Mouse (Mus musculus) heart, embryonic 15.5 days (tissue): Measurements from ENCODE around the gene Rcor2. TPM values are rescaled to one million over a fixed set of nuclear protein-coding genes. Genes with fewer than 3 reads are reported as not detected.
A peak's percentile ranks its signal among the peaks of the same experiment; 100 is the strongest.

ENCODE experiments used
- ATAC-seq: fragments of 200-750 bp; cut with Nextera tagmentation; replicated peaks from 2 replicates; pipeline ENCODE4 v1.8.0; 2017; ENCODE audit warnings: low read depth, moderate TSS enrichment; ENCODE audit not compliant: insufficient number of reproducible peaks, insufficient read depth, low FRiP score
- H3K27ac ChIP-seq: fragments of 300-500 bp; sonication (generic); 2 replicates; pipeline ENCODE4 v1.5.1; 2015; ENCODE audit warnings: mild to moderate bottlenecking, inconsistent platforms
- H3K27me3 ChIP-seq: fragments of 300-500 bp; sonication (generic); 2 replicates; pipeline ENCODE4 v1.6.1; 2015; ENCODE audit warnings: inconsistent platforms
- H3K36me3 ChIP-seq: fragments of 300-500 bp; sonication (generic); 2 replicates; pipeline ENCODE4 v1.6.1; 2015; ENCODE audit warnings: mild to moderate bottlenecking, inconsistent platforms
- H3K4me1 ChIP-seq: fragments of 300-500 bp; sonication (generic); replicated peaks from 2 replicates; pipeline ENCODE4 v1.6.1; 2015; ENCODE audit warnings: inconsistent platforms
- H3K4me2 ChIP-seq: fragments of 300-500 bp; sonication (generic); 2 replicates; pipeline ENCODE4 v1.6.1; 2015; ENCODE audit warnings: inconsistent platforms, mild to moderate bottlenecking, moderate library complexity
- H3K4me3 ChIP-seq: fragments of 300-500 bp; sonication (generic); 2 replicates; pipeline ENCODE4 v1.5.1; 2015; ENCODE audit warnings: mild to moderate bottlenecking, inconsistent platforms
- H3K9ac ChIP-seq: fragments of 300-500 bp; sonication (generic); 2 replicates; pipeline ENCODE4 v1.6.1; 2015; ENCODE audit warnings: mild to moderate bottlenecking, inconsistent platforms
- H3K9me3 ChIP-seq: fragments of 300-500 bp; sonication (generic); replicated peaks from 2 replicates; pipeline ENCODE4 v1.6.1; 2016; ENCODE audit warnings: inconsistent platforms
- WGBS: fragments of 180-500 bp; shearing (Covaris S2); methylation state at CpG from one replicate; pipeline ENCODE4 v1.1.7; 2015; ENCODE audit warnings: mixed read lengths; 5-methylcytosine and 5-hydroxymethylcytosine counted together
- polyA plus RNA-seq: library from polyadenylated mRNA; unstranded; fragments of >200 nt; fragmentation: Nextera tagmentation; extraction: Ambion mirVana; gene quantifications from 2 replicates; pipeline ENCODE4 v1.2.1, GENCODE M21; 2015

Rcor2 gene
- polyA plus RNA-seq: 13.1 and 16.9 TPM in 2 replicates

DNA sequence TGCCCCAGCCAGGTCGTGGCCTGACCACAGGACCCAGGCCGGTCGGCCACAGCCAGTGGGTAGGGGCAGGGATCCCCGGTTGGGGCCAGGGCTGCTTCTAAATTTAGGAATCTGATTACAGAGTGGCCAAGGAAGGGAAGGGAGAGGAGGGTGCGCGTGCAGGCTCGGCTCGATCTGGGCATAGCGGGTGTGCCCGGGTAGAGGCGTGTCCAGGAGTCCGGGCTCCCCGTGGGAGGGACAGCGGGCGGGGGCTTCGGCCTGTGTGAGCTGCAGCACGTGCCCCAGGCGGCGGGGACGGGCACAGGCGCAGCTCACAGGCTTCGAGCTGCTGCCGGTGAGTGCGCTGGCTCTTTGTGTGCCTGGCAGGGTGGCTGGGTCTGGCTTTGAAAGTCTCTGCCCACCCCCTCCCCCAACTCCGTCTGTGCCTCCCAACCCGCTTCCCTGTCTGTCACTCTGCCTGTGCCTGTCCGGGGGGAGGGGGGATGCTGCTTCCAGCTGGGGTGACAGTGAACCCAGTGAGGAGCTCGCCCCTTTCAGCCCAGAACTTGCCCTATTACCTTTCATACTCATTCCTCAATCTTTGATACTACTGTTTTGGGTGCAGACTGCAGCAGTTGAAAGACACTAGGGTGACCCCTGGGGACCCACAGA, at the start of gene Rcor2:
Rcor2 (plus strand) TSS at position 235 of the 651 bp plus-strand sequence.
- no peaks in the 10 kb centered on the region for H3K9me3 ChIP-seq
- H3K4me3 ChIP-seq: peak within 1 kb of the TSS; percentile 87
- peak within 1 kb of the TSS; percentile 94 for H3K27ac ChIP-seq
- 2% methylated on average over 28 of the region's 28 CpGs for WGBS
- H3K9ac ChIP-seq: peak within 1 kb of the TSS; percentile 89
- peak within 1 kb of the TSS; percentile 94 for H3K4me2 ChIP-seq
- ATAC-seq: peak; percentile 72
- H3K36me3 ChIP-seq: peaks cover 14% of the 10 kb centered on the region
- H3K27me3 ChIP-seq: no peaks in the 10 kb centered on the region
- H3K4me1 ChIP-seq: peaks cover 65% of the 10 kb centered on the region

DNA sequence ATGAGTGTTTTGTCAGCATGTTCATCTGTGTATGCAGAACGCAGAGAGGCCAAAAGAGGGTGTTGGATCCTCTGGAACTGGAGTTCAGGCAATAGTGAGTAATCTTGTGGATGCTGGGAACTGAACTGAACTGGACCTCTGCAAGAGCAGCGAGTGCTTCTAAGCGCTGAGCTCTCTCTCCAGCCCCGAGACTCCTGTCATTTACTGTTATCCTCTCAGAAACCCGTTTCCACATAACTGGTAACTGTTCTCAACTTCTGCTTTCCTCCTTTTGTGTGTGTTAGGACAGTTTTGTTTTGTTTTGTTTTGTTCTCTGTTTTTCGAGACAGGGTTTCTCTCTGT, 49.2 kb upstream of the Rcor2 start:
- H3K4me2 ChIP-seq: peak overlapping the region; percentile 55
- ATAC-seq: no peak
- H3K4me1 ChIP-seq: peaks cover 34% of the 10 kb centered on the region
- peaks cover 29% of the 10 kb centered on the region for H3K36me3 ChIP-seq
- no peak overlapping the region for H3K27ac ChIP-seq
- H3K9ac ChIP-seq: no peak overlapping the region
- WGBS: 9% methylated on average over 6 of the region's 6 CpGs
- peak overlapping the region; percentile 77 for H3K4me3 ChIP-seq
- no peaks in the 10 kb centered on the region for H3K27me3 ChIP-seq
- H3K9me3 ChIP-seq: no peaks in the 10 kb centered on the region

DNA sequence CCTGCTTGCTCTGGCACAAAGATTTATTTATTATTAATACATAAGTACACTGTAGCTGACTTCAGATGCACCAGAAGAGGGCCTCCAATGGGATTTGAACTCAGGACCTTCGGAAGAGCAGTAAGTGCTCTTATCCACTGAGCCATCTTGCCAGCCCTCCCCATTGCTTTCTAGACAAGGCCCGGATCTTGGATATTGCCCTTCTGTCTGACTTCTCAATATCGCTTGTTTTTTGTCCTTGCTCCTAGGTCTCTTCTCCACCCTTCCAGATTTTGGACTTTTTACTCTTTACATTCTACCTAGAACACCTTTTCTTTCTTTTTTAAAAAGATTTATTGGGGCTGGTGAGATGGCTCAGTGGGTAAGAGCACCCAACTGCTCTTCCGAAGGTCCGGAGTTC, 48.4 kb upstream of the Rcor2 start:
- H3K36me3 ChIP-seq: peaks cover 21% of the 10 kb centered on the region
- H3K9ac ChIP-seq: no peak overlapping the region
- H3K4me3 ChIP-seq: no peak overlapping the region
- peaks cover 34% of the 10 kb centered on the region for H3K4me1 ChIP-seq
- no peak overlapping the region for H3K4me2 ChIP-seq
- H3K27me3 ChIP-seq: no peaks in the 10 kb centered on the region
- H3K9me3 ChIP-seq: no peaks in the 10 kb centered on the region
- ATAC-seq: no peak
- H3K27ac ChIP-seq: no peak overlapping the region
- 94% methylated on average over 5 of the region's 5 CpGs for WGBS

DNA sequence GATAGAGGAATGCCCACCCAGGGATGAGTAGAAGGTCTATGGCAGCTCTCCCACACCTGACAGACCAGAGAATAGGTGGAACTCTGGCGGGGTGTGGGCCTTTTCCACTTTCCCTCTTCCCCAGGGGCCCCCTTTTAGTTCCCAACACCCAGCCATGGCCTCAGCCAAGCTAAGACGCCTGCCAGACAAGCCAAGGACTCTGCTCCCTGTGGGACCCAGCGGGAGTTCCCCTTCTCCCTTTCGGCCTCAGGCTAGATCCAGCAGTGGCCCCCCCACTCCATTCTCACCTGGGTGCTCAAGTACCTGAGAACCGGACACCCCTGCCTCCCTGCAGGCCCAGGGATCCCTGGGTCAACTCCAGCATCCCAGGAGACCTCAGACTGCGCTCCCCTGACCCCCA, 44.9 kb upstream of the Rcor2 start:
- ATAC-seq: no peak

DNA sequence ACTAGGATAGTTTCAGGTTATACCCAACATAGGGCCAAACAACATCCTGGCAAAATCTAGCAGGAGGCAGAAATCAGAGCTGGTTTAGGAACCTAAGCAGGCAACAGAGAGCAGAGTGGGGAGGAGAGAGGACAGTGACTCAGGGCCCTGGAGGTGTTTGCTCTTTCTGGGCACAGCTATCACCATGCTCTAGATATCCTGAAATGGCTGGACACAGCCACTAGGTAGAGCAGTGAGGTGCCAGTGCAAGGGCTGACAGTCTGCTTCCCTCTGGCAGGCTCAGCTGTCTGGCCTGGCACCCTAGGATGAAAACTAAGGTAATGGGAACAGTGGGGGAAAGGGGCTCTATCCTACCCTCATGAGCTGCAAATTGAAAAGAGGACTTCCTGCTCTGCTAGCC, 43.6 kb upstream of the Rcor2 start:
- H3K27ac ChIP-seq: no peak overlapping the region
- no peak overlapping the region for H3K4me3 ChIP-seq
- ATAC-seq: no peak
- H3K4me1 ChIP-seq: no peaks in the 10 kb centered on the region
- no peaks in the 10 kb centered on the region for H3K27me3 ChIP-seq
- H3K9ac ChIP-seq: no peak overlapping the region
- H3K4me2 ChIP-seq: no peak overlapping the region
- no peaks in the 10 kb centered on the region for H3K9me3 ChIP-seq
- H3K36me3 ChIP-seq: peaks cover 30% of the 10 kb centered on the region

More for the DNA sequence above, 44.9 kb upstream of the Rcor2 start:
- Histone ChIP-seq H3K4me3 (no peak overlapping the region), H3K9ac (no peak overlapping the region), H3K4me1 (peaks cover 6% of the 10 kb centered on the region), H3K9me3 (no peaks in the 10 kb centered on the region), H3K27ac (no peak overlapping the region), H3K36me3 (peaks cover 18% of the 10 kb centered on the region), H3K27me3 (no peaks in the 10 kb centered on the region), H3K4me2 (no peak overlapping the region)
- 88% methylated on average over 6 of the region's 6 CpGs for WGBS

DNA sequence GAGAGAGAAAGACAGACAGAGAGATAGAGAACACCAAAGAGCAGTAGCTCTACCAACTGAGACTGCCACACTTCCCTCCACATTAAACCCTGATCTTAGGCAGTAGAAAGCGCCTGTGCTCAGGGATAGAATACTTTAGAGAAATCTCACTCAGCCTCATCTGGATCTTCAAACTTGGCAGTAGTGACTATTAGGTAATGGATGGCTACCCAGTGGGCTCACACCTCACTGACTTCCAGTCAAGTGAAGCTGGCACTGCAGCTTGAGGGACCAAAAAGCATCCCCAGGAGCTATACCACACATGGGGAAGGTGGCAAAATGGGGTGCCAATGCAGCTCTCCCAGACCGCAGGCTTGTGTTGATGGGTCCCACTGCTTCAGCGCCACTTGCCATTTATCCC, 42.9 kb upstream of the Rcor2 start:
- no peak overlapping the region for H3K4me3 ChIP-seq
- no peak overlapping the region for H3K4me2 ChIP-seq
- H3K9me3 ChIP-seq: no peaks in the 10 kb centered on the region
- H3K4me1 ChIP-seq: no peaks in the 10 kb centered on the region
- no peaks in the 10 kb centered on the region for H3K27me3 ChIP-seq
- peaks cover 38% of the 10 kb centered on the region for H3K36me3 ChIP-seq
- no peak for ATAC-seq
- H3K27ac ChIP-seq: no peak overlapping the region
- no peak overlapping the region for H3K9ac ChIP-seq
- 89% methylated on average over 3 of the region's 3 CpGs for WGBS

DNA sequence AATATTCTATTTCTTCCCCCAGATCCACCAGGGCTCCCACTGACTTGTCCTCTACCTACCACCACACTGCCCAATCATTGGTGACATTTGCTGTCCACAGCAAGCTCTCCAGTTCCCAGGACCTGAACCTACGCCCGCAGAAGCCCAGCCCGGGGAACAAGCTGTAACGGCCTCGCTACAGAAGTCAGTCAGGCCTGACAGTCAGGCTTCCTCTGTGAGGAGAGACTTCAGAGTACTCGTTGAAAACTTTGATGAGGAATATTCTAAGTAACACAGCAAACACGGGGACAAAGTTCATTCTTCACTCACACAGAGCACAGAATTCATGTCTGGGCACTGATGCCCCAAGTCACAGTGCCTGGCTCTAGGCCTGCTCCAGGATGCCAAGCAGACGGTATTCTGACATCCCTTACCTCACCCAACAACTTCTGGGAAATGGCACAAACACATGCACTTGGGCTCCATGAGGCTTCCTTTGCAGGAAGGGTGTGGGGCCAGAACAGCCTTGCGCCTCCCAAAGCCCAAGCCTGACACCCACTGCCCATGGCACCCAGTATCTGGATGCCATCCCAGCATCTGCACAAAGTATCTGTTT, 41.9 kb upstream of the Rcor2 start:
- ATAC-seq: no peak

DNA sequence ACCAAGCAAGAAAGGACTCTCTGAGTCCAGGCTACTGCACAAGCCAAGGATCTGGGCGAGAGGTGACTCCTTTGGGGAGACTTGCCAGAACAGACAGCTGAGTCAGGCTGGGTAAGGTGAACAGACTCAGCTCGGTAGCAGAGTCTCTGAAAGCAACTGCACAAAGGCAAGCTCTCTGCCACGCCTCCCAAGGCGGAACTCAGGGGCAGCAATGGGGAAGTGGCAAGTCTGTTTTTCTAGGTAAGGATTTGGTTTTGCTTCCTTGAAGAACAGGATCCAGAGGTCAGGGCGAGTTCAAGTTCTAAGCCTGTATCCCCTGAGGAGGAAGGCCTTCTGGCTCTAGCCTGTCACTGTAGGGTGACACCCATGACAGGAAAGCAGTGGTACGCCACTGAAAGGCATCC, 40.6 kb upstream of the Rcor2 start:
- no peak for ATAC-seq
- Histone ChIP-seq H3K9me3 (no peaks in the 10 kb centered on the region), H3K27me3 (no peaks in the 10 kb centered on the region), H3K4me1 (no peaks in the 10 kb centered on the region), H3K27ac (no peak overlapping the region), H3K36me3 (peaks cover 61% of the 10 kb centered on the region), H3K9ac (no peak overlapping the region), H3K4me3 (no peak overlapping the region), H3K4me2 (no peak overlapping the region)
- WGBS: 79% methylated on average over 6 of the region's 6 CpGs

More for the DNA sequence above, 41.9 kb upstream of the Rcor2 start:
- Histone ChIP-seq H3K9me3 (no peaks in the 10 kb centered on the region), H3K27ac (no peak overlapping the region), H3K36me3 (peaks cover 48% of the 10 kb centered on the region), H3K4me3 (no peak overlapping the region), H3K4me1 (no peaks in the 10 kb centered on the region), H3K4me2 (no peak overlapping the region), H3K27me3 (no peaks in the 10 kb centered on the region), H3K9ac (no peak overlapping the region)
- WGBS: 82% methylated on average over 9 of the region's 9 CpGs

DNA sequence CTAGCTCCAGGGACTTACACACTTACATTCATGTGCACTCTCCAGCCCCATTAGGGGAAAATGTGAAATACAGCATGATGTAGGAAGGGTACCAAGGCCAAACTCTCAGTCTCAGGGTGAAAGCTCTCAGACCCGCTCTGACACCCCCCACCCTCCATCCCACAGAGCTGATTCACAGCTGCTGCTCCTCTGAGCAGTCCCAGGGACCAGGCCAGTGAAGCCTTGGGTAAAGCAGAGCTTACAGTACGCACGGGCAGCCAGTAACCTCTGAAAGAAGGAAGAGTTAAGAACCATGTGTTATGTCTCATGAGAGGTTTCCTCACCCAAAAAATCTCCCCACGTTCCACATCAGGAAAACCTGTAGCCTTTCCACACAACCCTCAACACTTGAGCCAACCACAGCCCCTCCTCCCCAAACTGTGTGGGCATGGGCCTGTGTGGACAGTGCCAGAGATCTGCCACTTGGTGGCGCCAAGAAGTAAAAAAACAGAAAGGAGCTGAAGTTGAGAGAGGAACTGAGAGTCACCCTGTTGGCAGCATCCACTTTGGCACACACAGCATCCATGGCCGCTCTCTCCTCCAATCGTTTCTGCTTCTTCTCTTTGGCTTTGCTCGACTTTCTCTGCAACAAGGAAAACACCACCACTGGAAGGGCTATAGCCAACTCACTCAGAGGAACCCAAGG, 32.4 kb upstream of the Rcor2 start:
- no peak overlapping the region for H3K4me2 ChIP-seq
- no peak overlapping the region for H3K4me3 ChIP-seq
- H3K36me3 ChIP-seq: peaks cover 52% of the 10 kb centered on the region
- H3K27ac ChIP-seq: no peak overlapping the region
- no peaks in the 10 kb centered on the region for H3K27me3 ChIP-seq
- 58% methylated on average over 8 of the region's 8 CpGs for WGBS
- no peak overlapping the region for H3K9ac ChIP-seq
- peak; percentile 78; the same call in 1 of the 2 replicates for ATAC-seq
- no peaks in the 10 kb centered on the region for H3K9me3 ChIP-seq
- peaks cover 15% of the 10 kb centered on the region for H3K4me1 ChIP-seq

DNA sequence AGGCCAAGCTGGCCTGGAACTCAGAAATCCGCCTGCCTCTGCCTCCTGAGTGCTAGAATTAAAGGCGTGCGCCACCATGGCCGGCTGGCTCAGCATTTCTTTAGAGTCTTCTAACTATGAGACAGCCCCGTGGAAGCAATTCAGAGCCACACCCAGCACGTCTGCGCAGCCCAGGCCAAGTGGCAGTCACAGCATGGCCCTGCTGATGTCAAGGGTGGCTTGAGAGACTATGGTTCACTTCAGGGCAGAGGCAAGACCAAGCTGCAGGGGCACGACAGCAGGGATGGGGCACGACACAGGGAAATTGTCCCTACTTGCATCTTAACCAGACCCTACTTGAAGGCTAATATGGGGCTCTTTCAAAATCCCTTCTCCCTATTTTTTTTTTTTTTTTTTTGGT, 31.7 kb upstream of the Rcor2 start:
- H3K27ac ChIP-seq: no peak overlapping the region
- H3K4me1 ChIP-seq: peaks cover 23% of the 10 kb centered on the region
- H3K4me2 ChIP-seq: no peak overlapping the region
- H3K4me3 ChIP-seq: no peak overlapping the region
- H3K27me3 ChIP-seq: no peaks in the 10 kb centered on the region
- no peak overlapping the region for H3K9ac ChIP-seq
- WGBS: 94% methylated on average over 9 of the region's 9 CpGs
- ATAC-seq: no peak
- H3K9me3 ChIP-seq: no peaks in the 10 kb centered on the region
- peaks cover 45% of the 10 kb centered on the region for H3K36me3 ChIP-seq

DNA sequence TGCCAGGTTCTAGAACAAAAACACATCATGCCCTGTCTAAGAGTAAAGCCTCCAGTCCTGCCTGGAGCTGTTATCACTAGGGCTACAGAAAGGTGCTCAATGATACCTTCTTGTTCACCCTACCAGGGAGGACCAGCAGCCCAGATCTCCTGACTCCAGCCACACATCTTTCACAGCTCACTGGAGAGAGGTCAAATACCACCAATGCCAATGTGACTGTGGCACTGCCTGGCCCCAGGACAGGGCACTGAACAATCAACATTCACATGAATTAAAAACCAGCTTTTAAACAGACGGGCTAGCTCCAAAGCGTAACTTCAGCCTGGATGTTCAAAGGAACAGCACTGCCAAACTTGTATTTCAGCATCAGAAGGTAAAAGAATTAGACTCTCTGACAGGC, 31.1 kb upstream of the Rcor2 start:
- no peak for ATAC-seq
- WGBS: 90% methylated on average over 2 of the region's 2 CpGs
- Histone ChIP-seq H3K4me1 (peaks cover 23% of the 10 kb centered on the region), H3K4me2 (no peak overlapping the region), H3K27ac (no peak overlapping the region), H3K9me3 (no peaks in the 10 kb centered on the region), H3K27me3 (no peaks in the 10 kb centered on the region), H3K4me3 (no peak overlapping the region), H3K36me3 (peaks cover 39% of the 10 kb centered on the region), H3K9ac (no peak overlapping the region)

DNA sequence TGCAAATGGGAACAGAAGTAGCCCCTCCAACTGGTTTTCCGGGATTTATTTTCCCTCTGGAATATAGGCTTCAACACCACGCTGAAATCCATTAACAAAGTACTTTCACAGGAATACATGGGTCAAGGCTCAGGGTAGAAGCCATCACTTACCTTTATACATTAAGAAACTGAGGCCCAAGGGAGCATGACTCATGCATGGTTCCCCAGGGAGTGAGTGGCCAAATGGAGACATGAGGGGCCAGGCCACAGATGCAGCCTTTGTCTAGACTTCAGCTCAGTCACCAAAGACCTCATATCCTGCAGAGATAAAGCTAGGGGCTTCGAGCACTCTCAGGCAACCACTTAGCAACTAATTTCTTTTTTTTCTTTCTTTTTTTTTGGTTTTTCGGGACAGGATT, 30.4 kb upstream of the Rcor2 start:
- H3K36me3 ChIP-seq: peaks cover 32% of the 10 kb centered on the region
- H3K4me3 ChIP-seq: no peak overlapping the region
- no peak for ATAC-seq
- no peak overlapping the region for H3K4me2 ChIP-seq
- no peak overlapping the region for H3K9ac ChIP-seq
- H3K9me3 ChIP-seq: no peaks in the 10 kb centered on the region
- H3K27me3 ChIP-seq: no peaks in the 10 kb centered on the region
- H3K27ac ChIP-seq: no peak overlapping the region
- H3K4me1 ChIP-seq: peaks cover 26% of the 10 kb centered on the region
- 82% methylated on average over 4 of the region's 4 CpGs for whole genome bisulfite sequencing
